Mouse (Mus musculus): ENCODE measurements at regions not wholly inside any gene's neighbourhood (a gene's known extent, or its start where the extent isn't known, plus 50 kb on each side); places are given as distances from the start of the nearest gene placed in this dataset.

GRCm38 (mm10) chr11:20455865-20456648, 87.0 kb upstream of the Sertad2 start:
- Histone ChIP-seq H3K27ac (ENCODE audit: low read length) (no peak overlapping the region), H3K9ac (replicated peaks; ENCODE audit: low read depth, low read length) (peak overlapping the region; percentile 60), H3K9me3 (ENCODE audit: control insufficient read depth, low read length) (no peaks in the 10 kb centered on the region), H3K4me1 (replicated peaks; ENCODE audit: control insufficient read depth, insufficient read depth, low read length) (peaks cover 17% of the 10 kb centered on the region), H3K4me3 (replicated peaks; ENCODE audit: low read length) (peak overlapping the region; percentile 55), H3K27me3 (replicated peaks; ENCODE audit: control insufficient read depth, insufficient read depth, low read length) (no peaks in the 10 kb centered on the region), H3K4me2 (ENCODE audit: low read length) (peak overlapping the region; percentile 91), H3K36me3 (ENCODE audit: control insufficient read depth, insufficient read depth) (no peaks in the 10 kb centered on the region)
- peak; percentile 51 for ATAC-seq
- WGBS, result 1% methylated on average over 19 of the region's 19 CpGs

GRCm38 (mm10) chr11:20459140-20459539, 83.9 kb upstream of the Sertad2 start:
- peaks cover 17% of the 10 kb centered on the region for H3K4me1 ChIP-seq (replicated peaks; ENCODE audit: control insufficient read depth, insufficient read depth, low read length)
- no peaks in the 10 kb centered on the region for H3K27me3 ChIP-seq (replicated peaks; ENCODE audit: control insufficient read depth, insufficient read depth, low read length)
- no peak overlapping the region for H3K4me2 ChIP-seq (ENCODE audit: low read length)
- no peak overlapping the region for H3K9ac ChIP-seq (replicated peaks; ENCODE audit: low read depth, low read length)
- H3K4me3 ChIP-seq (replicated peaks; ENCODE audit: low read length), result no peak overlapping the region
- no peak for ATAC-seq
- H3K36me3 ChIP-seq (ENCODE audit: control insufficient read depth, insufficient read depth), result no peaks in the 10 kb centered on the region
- no peaks in the 10 kb centered on the region for H3K9me3 ChIP-seq (ENCODE audit: control insufficient read depth, low read length)
- H3K27ac ChIP-seq (ENCODE audit: low read length), result no peak overlapping the region
- 87% methylated on average over 8 of the region's 8 CpGs for WGBS

DNA sequence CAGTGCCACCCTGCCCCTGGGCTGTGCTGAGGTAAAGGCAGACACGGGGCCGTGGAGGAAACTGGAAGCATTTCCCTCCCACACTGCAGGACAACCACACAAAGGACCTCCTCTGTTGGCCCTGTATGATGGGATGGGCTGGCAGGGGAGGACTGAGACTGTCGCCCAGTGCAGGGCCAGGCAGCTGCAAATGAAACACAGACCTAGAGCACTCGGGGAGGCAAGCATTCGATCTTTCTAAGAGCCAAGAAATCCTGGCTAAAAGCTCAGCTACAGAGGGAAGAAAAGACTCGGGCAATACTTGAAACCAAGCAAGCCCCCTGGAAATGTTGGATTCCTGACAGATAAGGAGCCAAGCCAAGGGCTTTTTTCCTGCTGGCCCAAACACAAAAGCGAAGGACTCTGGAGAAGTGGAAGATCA, 82.5 kb upstream of the Sertad2 start:
- no peak overlapping the region for H3K4me2 ChIP-seq (ENCODE audit: low read length)
- no peak overlapping the region for H3K9ac ChIP-seq (replicated peaks; ENCODE audit: low read depth, low read length)
- H3K4me1 ChIP-seq (replicated peaks; ENCODE audit: control insufficient read depth, insufficient read depth, low read length), result peaks cover 17% of the 10 kb centered on the region
- H3K36me3 ChIP-seq (ENCODE audit: control insufficient read depth, insufficient read depth), result no peaks in the 10 kb centered on the region
- H3K27ac ChIP-seq (ENCODE audit: low read length), result peak overlapping the region; percentile 56
- no peaks in the 10 kb centered on the region for H3K9me3 ChIP-seq (ENCODE audit: control insufficient read depth, low read length)
- peak; percentile 69 for ATAC-seq
- H3K27me3 ChIP-seq (replicated peaks; ENCODE audit: control insufficient read depth, insufficient read depth, low read length), result no peaks in the 10 kb centered on the region
- no peak overlapping the region for H3K4me3 ChIP-seq (replicated peaks; ENCODE audit: low read length)
- WGBS, result 38% methylated on average over 7 of the region's 7 CpGs

- ATAC-seq, result no peak
- no peak overlapping the region for H3K4me3 ChIP-seq (replicated peaks; ENCODE audit: low read length)
- H3K9me3 ChIP-seq (ENCODE audit: control insufficient read depth, low read length), result no peaks in the 10 kb centered on the region
- H3K27me3 ChIP-seq (replicated peaks; ENCODE audit: control insufficient read depth, insufficient read depth, low read length), result no peaks in the 10 kb centered on the region
- peaks cover 11% of the 10 kb centered on the region for H3K4me1 ChIP-seq (replicated peaks; ENCODE audit: control insufficient read depth, insufficient read depth, low read length)
- H3K27ac ChIP-seq (ENCODE audit: low read length), result no peak overlapping the region
- no peak overlapping the region for H3K4me2 ChIP-seq (ENCODE audit: low read length)
- no peak overlapping the region for H3K9ac ChIP-seq (replicated peaks; ENCODE audit: low read depth, low read length)
- H3K36me3 ChIP-seq (ENCODE audit: control insufficient read depth, insufficient read depth), result no peaks in the 10 kb centered on the region
- 72% methylated on average over 3 of the region's 3 CpGs for WGBS
These were observed 81.0 kb upstream of the Sertad2 start for GRCm38 (mm10) chr11:20462076-20462475.

- Histone ChIP-seq H3K36me3 (ENCODE audit: control insufficient read depth, insufficient read depth) (no peaks in the 10 kb centered on the region), H3K27ac (ENCODE audit: low read length) (no peak overlapping the region), H3K27me3 (replicated peaks; ENCODE audit: control insufficient read depth, insufficient read depth, low read length) (no peaks in the 10 kb centered on the region), H3K9me3 (ENCODE audit: control insufficient read depth, low read length) (no peaks in the 10 kb centered on the region), H3K4me1 (replicated peaks; ENCODE audit: control insufficient read depth, insufficient read depth, low read length) (peaks cover 11% of the 10 kb centered on the region), H3K9ac (replicated peaks; ENCODE audit: low read depth, low read length) (no peak overlapping the region), H3K4me2 (ENCODE audit: low read length) (no peak overlapping the region), H3K4me3 (replicated peaks; ENCODE audit: low read length) (no peak overlapping the region)
- 18% methylated on average over 10 of the region's 10 CpGs for WGBS
- ATAC-seq, result no peak
These were observed 79.8 kb upstream of the Sertad2 start for GRCm38 (mm10) chr11:20463173-20463681.

DNA sequence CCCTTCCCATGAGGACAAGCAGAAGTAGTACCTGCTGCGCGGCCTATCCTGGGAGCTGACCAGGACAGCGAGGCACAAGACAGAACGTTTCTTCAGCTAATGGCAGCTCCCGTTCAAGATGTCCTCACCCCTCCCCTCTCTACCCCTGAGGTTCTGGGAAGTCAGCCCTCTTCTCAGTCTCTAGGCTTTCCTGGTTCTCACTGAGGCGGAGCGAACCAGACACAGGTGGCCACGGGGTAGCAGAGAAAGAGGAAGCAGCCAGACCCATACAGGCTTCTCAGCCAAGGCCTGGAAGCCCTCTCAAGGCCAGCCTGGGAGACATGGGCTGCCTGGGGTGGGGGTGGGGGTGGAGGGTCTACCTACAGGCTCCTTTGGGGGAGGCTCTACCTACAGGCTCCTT, 78.5 kb upstream of the Sertad2 start:
- Histone ChIP-seq H3K27me3 (replicated peaks; ENCODE audit: control insufficient read depth, insufficient read depth, low read length) (no peaks in the 10 kb centered on the region), H3K4me1 (replicated peaks; ENCODE audit: control insufficient read depth, insufficient read depth, low read length) (peaks cover 11% of the 10 kb centered on the region), H3K4me3 (replicated peaks; ENCODE audit: low read length) (no peak overlapping the region), H3K9ac (replicated peaks; ENCODE audit: low read depth, low read length) (no peak overlapping the region), H3K4me2 (ENCODE audit: low read length) (no peak overlapping the region), H3K9me3 (ENCODE audit: control insufficient read depth, low read length) (no peaks in the 10 kb centered on the region), H3K36me3 (ENCODE audit: control insufficient read depth, insufficient read depth) (no peaks in the 10 kb centered on the region), H3K27ac (ENCODE audit: low read length) (no peak overlapping the region)
- ATAC-seq, result no peak
- WGBS, result 84% methylated on average over 8 of the region's 8 CpGs

DNA sequence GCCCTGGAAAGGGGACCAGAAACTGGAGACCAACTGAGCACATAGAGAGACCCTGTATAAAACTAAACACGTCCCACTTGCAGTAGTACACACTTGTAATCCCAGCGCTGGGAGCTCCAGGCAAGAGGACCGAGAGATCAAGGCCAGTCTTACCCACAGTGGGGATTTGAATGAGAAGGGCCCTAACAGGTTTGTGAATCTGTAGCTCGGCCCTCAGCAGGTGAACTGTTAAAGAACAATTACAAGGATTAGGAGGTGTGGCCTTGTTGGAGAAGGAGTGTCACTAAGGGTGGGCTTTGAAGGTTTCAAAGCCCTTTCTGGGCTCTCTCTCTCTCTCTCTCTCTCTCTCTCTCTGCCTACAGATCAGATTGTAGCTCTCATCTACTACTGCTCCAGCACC, 76.5 kb upstream of the Sertad2 start:
- Histone ChIP-seq H3K36me3 (ENCODE audit: control insufficient read depth, insufficient read depth) (no peaks in the 10 kb centered on the region), H3K4me1 (replicated peaks; ENCODE audit: control insufficient read depth, insufficient read depth, low read length) (no peaks in the 10 kb centered on the region), H3K4me2 (ENCODE audit: low read length) (no peak overlapping the region), H3K27ac (ENCODE audit: low read length) (no peak overlapping the region), H3K27me3 (replicated peaks; ENCODE audit: control insufficient read depth, insufficient read depth, low read length) (no peaks in the 10 kb centered on the region), H3K9me3 (ENCODE audit: control insufficient read depth, low read length) (no peaks in the 10 kb centered on the region), H3K9ac (replicated peaks; ENCODE audit: low read depth, low read length) (no peak overlapping the region), H3K4me3 (replicated peaks; ENCODE audit: low read length) (no peak overlapping the region)
- no peak for ATAC-seq
- WGBS, result 9% methylated on average over 4 of the region's 4 CpGs

- ATAC-seq, result no peak
- Histone ChIP-seq H3K9ac (replicated peaks; ENCODE audit: low read depth, low read length) (no peak overlapping the region), H3K27ac (ENCODE audit: low read length) (no peak overlapping the region), H3K4me3 (replicated peaks; ENCODE audit: low read length) (no peak overlapping the region), H3K9me3 (ENCODE audit: control insufficient read depth, low read length) (no peaks in the 10 kb centered on the region), H3K27me3 (replicated peaks; ENCODE audit: control insufficient read depth, insufficient read depth, low read length) (no peaks in the 10 kb centered on the region), H3K36me3 (ENCODE audit: control insufficient read depth, insufficient read depth) (no peaks in the 10 kb centered on the region), H3K4me1 (replicated peaks; ENCODE audit: control insufficient read depth, insufficient read depth, low read length) (no peaks in the 10 kb centered on the region), H3K4me2 (ENCODE audit: low read length) (no peak overlapping the region)
- WGBS, result 82% methylated on average over 12 of the region's 12 CpGs
These were observed 74.6 kb upstream of the Sertad2 start for GRCm38 (mm10) chr11:20468319-20469018.

- WGBS, result 85% methylated on average over 5 of the region's 5 CpGs
These were observed 73.7 kb upstream of the Sertad2 start for GRCm38 (mm10) chr11:20469368-20469767.

More at GRCm38 (mm10) chr11:20469368-20469767, 73.7 kb upstream of the Sertad2 start:
- H3K9me3 ChIP-seq (ENCODE audit: control insufficient read depth, low read length), result no peaks in the 10 kb centered on the region
- H3K4me1 ChIP-seq (replicated peaks; ENCODE audit: control insufficient read depth, insufficient read depth, low read length), result no peaks in the 10 kb centered on the region
- H3K36me3 ChIP-seq (ENCODE audit: control insufficient read depth, insufficient read depth), result no peaks in the 10 kb centered on the region
- H3K27ac ChIP-seq (ENCODE audit: low read length), result no peak overlapping the region
- no peak overlapping the region for H3K4me3 ChIP-seq (replicated peaks; ENCODE audit: low read length)
- no peaks in the 10 kb centered on the region for H3K27me3 ChIP-seq (replicated peaks; ENCODE audit: control insufficient read depth, insufficient read depth, low read length)
- H3K4me2 ChIP-seq (ENCODE audit: low read length), result no peak overlapping the region
- no peak for ATAC-seq
- no peak overlapping the region for H3K9ac ChIP-seq (replicated peaks; ENCODE audit: low read depth, low read length)
